Mouse (Mus musculus) thymus, adult 2 months (tissue): ENCODE results near the gene Ppia. TPM values are rescaled to one million over a fixed set of nuclear protein-coding genes. Genes with fewer than 3 reads are reported as not detected.
"Not testable (repeated sequence)": the region's sequence is repeated elsewhere in the genome, so short reads cannot be mapped to it uniquely, and the experiment has no call there.

Experiments used
- DNase-seq: peaks from one replicate; pipeline ENCODE4 v3.0.0; 2021
- H3K27ac ChIP-seq: fragments of 200-500 bp; 2 replicates; pipeline ENCODE4 v1.5.1; 2012; ENCODE audit warnings: low read length, control low read depth; ENCODE audit not compliant: control insufficient read depth, insufficient read depth
- H3K27me3 ChIP-seq: fragments of 200-500 bp; 2 replicates; pipeline ENCODE4 v1.6.1; 2012; ENCODE audit warnings: mild to moderate bottlenecking, low read length, moderate library complexity, mixed read lengths; ENCODE audit not compliant: control insufficient read depth, insufficient read depth
- H3K36me3 ChIP-seq: fragments of 200-500 bp; 2 replicates; pipeline ENCODE4 v1.6.1; 2012; ENCODE audit warnings: mild to moderate bottlenecking, low read length, moderate library complexity; ENCODE audit not compliant: control insufficient read depth, insufficient read depth
- H3K4me1 ChIP-seq: fragments of 200-500 bp; replicated peaks from 2 replicates; pipeline ENCODE4 v1.6.1; 2012; ENCODE audit warnings: low read length; ENCODE audit not compliant: control insufficient read depth, insufficient read depth
- H3K4me3 ChIP-seq: fragments of 200-500 bp; 2 replicates; pipeline ENCODE4 v1.5.1; 2012; ENCODE audit warnings: mild to moderate bottlenecking, low read length, control low read depth, moderate library complexity; ENCODE audit not compliant: control insufficient read depth, insufficient read depth
- CTCF ChIP-seq: fragments of 200-500 bp; IDR thresholded peaks from 2 replicates; pipeline ENCODE4 v1.5.1; 2012; ENCODE audit warnings: mild to moderate bottlenecking, control low read depth, low read length, moderate library complexity, borderline replicate concordance; ENCODE audit not compliant: control insufficient read depth, poor library complexity, insufficient read depth; ENCODE audit errors: extremely low read depth
- POLR2A ChIP-seq: fragments of 200-500 bp; IDR thresholded peaks from 2 replicates; pipeline ENCODE4 v1.6.1; 2012; ENCODE audit warnings: mild to moderate bottlenecking, low read length, control low read depth, moderate library complexity; ENCODE audit not compliant: control insufficient read depth, poor library complexity, insufficient read depth; ENCODE audit errors: extremely low read depth
- WGBS: fragments of 180-500 bp; shearing (Covaris S2); methylation state at CpG from one replicate; pipeline ENCODE4 v1.1.7; 2018; 5-methylcytosine and 5-hydroxymethylcytosine counted together
- polyA plus RNA-seq: library from polyadenylated mRNA; depleted of rRNA; stranded (reverse); fragments of >200 nt; gene quantifications from 2 replicates; pipeline ENCODE4 v1.2.3, GENCODE M21; 2012

Ppia gene
- polyA plus RNA-seq, 1 experiment: 1,486 TPM

- TF ChIP-seq POLR2A: 0 out of 2 replicates have a peak, but pooled peaks have one; percentile 16
- no peak for TF ChIP-seq CTCF
- DNase-seq: peak; percentile 52
- peaks cover 43% of the 10 kb centered on the region for H3K4me1 ChIP-seq
- peaks cover 33% of the 10 kb centered on the region for H3K36me3 ChIP-seq
- 34% methylated on average over 4 of the region's 4 CpGs for WGBS
- H3K4me3 ChIP-seq: no peak overlapping the region
- H3K27me3 ChIP-seq: no peaks in the 10 kb centered on the region
- peak overlapping the region; percentile 91 for H3K27ac ChIP-seq
Observed at GRCm38 (mm10) chr11:6405591-6406081, 9.6 kb upstream of the Ppia start.

GRCm38 (mm10) chr11:6406251-6407161 is 8.7 kb upstream of the Ppia start:
- DNase-seq: peak; percentile 51
- 41% methylated on average over 14 of the region's 14 CpGs for WGBS
- peaks cover 52% of the 10 kb centered on the region for H3K4me1 ChIP-seq
- no peak overlapping the region for H3K4me3 ChIP-seq
- no peak for TF ChIP-seq CTCF
- no peak for TF ChIP-seq POLR2A
- no peaks in the 10 kb centered on the region for H3K27me3 ChIP-seq
- peak overlapping the region; percentile 91 for H3K27ac ChIP-seq
- H3K36me3 ChIP-seq: peaks cover 27% of the 10 kb centered on the region

DNA sequence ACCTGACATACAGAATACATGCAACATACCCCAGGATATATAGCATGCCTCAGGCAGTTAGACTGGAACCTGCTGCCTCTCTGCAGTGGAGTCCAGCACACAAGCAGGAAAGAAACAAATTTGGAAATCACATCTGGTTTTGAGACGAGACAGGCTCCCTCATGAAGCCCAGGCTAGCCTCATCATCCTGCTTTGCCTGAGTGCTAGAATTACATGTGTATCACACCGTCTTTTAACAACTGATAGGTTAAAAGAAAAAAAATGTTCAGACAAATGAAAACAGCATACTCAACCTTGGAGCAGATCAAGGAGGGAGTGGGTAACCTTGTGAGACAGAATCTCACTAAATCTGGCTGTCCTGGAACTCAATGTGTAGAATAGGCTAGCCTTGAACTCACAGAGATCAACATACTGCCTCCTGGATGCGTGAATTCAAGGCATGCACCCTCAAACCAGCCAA is 8.1 kb upstream of the Ppia start:
- H3K4me3 ChIP-seq: no peak overlapping the region
- no peaks in the 10 kb centered on the region for H3K27me3 ChIP-seq
- TF ChIP-seq POLR2A (no peak), CTCF (no peak)
- peaks cover 54% of the 10 kb centered on the region for H3K4me1 ChIP-seq
- 91% methylated on average over 3 of the region's 3 CpGs for WGBS
- no peak for DNase-seq
- H3K36me3 ChIP-seq: peaks cover 25% of the 10 kb centered on the region
- no peak overlapping the region for H3K27ac ChIP-seq

GRCm38 (mm10) chr11:6410050-6410602 is 5.1 kb upstream of the Ppia start:
- peak; percentile 52; the same call in 1 of the 2 replicates for TF ChIP-seq POLR2A
- no peak for TF ChIP-seq CTCF
- no peaks in the 10 kb centered on the region for H3K27me3 ChIP-seq
- WGBS: 22% methylated on average over 5 of the region's 5 CpGs
- peaks cover 46% of the 10 kb centered on the region for H3K4me1 ChIP-seq
- peak overlapping the region; percentile 87 for H3K27ac ChIP-seq
- DNase-seq: peak; percentile 55
- no peak overlapping the region for H3K4me3 ChIP-seq
- peaks cover under 1% of the 10 kb centered on the region for H3K36me3 ChIP-seq

DNA sequence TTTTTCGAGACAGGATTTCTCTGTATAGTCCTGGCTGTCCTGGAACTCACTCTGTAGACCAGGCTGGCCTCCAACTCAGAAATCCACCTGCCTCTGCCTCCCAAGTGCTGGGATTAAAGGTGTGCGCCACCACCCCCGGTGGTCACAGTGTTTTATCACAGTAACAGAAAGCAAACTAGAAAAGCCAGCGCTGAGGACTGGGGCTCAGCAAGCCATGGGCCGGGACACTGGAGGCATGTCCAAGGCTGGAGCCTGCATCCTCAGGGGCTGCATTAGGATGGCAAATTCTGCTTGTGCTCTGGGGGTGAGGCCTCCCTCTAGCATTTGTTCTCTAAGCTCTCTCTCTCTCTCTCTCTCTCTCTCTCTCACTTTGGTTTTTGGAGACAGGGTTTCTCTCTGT is 4.5 kb upstream of the Ppia start:
- not testable (repeated sequence) for H3K27me3 ChIP-seq, H3K4me3 ChIP-seq, DNase-seq, H3K36me3 ChIP-seq
- 85% methylated on average over 5 of the region's 5 CpGs for WGBS
- Histone ChIP-seq H3K4me1 (peaks cover 39% of the 10 kb centered on the region), H3K27ac (peak overlapping the region; percentile 55; the same call in 1 of the 2 replicates)

DNA sequence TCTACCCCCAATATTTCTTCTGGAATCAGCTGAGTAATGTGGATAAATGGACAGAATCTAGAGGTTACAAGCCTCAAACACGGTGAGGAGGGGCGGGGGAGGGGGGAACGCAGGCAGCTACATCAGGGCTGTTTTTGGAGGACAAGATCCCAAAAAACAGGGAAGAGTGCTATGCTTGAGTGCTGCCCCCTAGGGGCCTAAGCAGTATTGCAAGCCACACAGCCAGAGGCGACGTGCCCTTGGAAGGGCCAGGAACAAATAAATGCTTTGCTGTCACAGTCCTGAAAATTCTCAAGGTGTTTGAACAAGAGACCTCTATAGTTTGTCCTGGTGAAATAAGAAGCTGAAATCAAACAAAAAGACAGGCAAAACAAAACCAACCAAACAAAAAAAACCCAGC is 3.6 kb upstream of the Ppia start:
- Histone ChIP-seq H3K4me1 (peaks cover 30% of the 10 kb centered on the region), H3K27ac (no peak overlapping the region), H3K36me3 (no peaks in the 10 kb centered on the region), H3K27me3 (no peaks in the 10 kb centered on the region), H3K4me3 (no peak overlapping the region)
- peak; percentile 78 for DNase-seq
- 9% methylated on average over 5 of the region's 5 CpGs for WGBS
- no peak for TF ChIP-seq POLR2A
- peak; percentile 93; the same call in 1 of the 2 replicates for TF ChIP-seq CTCF

- H3K4me3 ChIP-seq: no peak overlapping the region
- H3K4me1 ChIP-seq: peaks cover 25% of the 10 kb centered on the region
- TF ChIP-seq CTCF (no peak), POLR2A (no peak)
- peaks cover under 1% of the 10 kb centered on the region for H3K36me3 ChIP-seq
- H3K27ac ChIP-seq: no peak overlapping the region
- no peak for DNase-seq
- no peaks in the 10 kb centered on the region for H3K27me3 ChIP-seq
- WGBS: 94% methylated on average over 9 of the region's 12 CpGs
Observed at GRCm38 (mm10) chr11:6413264-6413663, 2.0 kb upstream of the Ppia start.
